Mouse (Mus musculus): ENCODE data around the gene Naa38.
A peak's percentile ranks its signal among the peaks of the same experiment; 100 is the strongest.

The Naa38 gene

GRCm38 (mm10) chr11:69432640-69432982 is 37.3 kb downstream of the Naa38 start:
- DNase-seq (ENCODE audit: low spot score): no peak

DNA sequence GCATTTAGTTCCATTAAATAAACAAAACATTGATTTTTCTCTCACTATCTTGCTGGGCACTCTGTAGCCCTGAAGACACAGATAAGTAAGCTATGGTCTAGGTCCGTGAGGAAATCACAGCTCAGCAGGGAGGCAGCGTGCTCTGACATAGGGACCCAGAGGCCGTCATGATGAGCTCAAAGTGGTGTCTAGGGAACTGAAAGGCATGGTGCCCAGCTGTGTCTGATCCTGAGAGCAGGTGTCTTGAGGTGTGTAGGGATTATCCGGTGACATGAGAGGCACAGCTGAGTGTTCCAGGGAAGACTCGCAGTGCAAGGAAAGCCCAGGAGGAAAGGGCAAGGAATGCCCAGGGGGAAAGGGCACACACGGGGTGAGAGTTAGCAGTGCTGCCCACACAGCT is 37.9 kb downstream of the Naa38 start:
- DNase-seq (ENCODE audit: low spot score): no peak

DNA sequence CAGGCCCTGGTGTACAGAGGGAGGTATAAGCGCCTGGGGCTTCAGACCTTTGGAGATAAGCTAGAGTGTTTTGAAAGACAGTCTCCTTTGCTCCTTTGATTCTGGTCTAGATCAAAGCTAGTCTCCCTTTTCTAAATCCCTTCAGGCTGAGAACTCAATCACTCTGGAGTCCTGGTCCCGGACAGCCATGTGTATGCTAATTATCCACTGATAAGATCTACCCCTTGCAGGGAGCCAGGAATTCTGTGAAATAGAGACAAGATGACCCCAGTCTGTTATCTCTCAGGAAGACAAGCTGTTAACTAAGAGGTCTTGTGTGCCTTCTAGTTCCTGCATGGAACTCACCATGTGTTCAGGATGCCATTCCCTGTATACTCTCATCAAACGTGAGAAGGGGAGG is 42.0 kb downstream of the Naa38 start:
- DNase-seq (ENCODE audit: low spot score): no peak

DNA sequence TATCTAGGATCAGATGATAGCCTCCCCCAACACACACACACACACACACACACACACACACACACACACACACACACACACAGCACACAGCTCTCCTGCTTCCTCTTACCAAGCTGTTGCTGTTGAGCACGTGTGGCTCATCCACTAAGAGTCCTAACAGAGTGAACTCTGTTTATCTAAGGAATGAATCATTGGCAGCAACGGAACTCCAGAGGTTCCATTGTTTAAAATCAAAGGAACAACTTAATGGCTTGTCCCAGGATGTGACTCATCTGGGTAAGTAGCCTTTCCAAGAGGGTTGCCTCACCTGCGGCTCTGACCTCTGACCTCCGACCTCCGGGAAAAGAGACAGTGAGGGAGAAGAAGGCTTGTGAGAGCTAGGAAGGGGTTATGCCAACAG is 48.0 kb downstream of the Naa38 start:
- DNase-seq (ENCODE audit: low spot score): peak; percentile 78

Data from lung, postnatal 25 days (tissue).